Mouse (Mus musculus) right cerebral cortex, postnatal 36 days (tissue): ENCODE measurements around the gene Myh9.

Experiments
- DNase-seq, 2 experiments: peaks; one replicate each; pipeline ENCODE4 v3.0.0; 2022; ENCODE audit warnings: low spot score in 2 of 2, mixed read lengths in 1 of 2

Gene Myh9

GRCm38 (mm10) chr15:77788356-77788755 is 53.6 kb downstream of the Myh9 start:
- no peak for DNase-seq

DNA sequence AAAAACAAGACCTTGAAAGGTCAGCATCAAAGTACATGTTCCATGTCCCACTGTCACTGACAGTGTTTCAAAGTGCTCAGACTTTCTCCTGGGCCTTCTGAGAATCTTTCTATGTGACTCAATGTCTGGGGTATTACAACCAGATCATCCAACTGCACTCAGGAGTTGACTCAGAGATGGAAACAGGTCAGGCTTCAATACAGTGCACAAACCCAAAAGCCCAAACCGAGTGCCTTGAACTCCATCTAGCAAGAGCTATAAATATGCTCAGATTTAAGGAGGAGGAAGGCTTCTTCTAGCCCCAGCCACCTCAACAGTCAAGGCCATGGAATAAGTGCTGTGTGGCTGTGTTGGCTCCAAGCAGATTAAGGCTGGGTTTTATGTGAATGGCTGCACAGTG is 56.2 kb downstream of the Myh9 start:
- no peak for DNase-seq

DNA sequence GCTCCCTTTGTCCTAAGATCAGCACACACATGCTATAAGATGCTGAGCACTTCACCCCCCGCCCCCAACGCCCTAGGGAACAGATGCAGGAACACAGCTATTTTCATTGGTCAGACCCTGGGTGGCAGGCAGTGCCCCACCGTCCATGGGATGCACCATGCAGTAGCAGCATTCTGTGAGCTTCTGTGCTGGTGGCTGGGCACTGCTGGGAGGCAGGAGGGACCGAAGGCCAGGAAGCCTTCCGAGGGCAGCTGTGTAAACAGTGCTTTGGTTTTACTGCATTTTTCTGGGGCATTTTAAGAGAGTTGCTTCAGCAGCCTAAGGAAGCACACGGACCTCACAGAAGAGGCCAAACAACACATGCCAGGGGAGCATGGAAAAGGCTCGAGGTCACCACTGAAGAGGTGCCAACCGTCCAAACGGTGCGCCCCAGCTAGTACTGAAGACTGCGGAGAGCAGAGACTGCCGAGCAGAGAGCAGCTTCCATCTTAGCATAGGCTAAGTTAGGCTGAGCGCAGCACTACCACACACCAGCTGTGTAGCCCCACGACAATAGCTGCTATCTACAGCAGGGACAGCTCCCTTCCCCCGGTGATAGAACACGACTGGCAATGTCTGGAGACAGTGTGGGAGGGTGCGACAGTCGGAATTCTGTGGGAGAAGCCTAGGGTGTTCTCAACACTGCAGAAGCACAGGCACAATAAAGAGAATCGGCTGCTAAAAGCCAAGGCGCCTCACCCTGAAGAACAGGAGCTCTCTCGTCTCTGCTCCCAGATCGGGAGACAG is 57.7 kb downstream of the Myh9 start:
- peak; percentile 77 to 91 for DNase-seq

DNA sequence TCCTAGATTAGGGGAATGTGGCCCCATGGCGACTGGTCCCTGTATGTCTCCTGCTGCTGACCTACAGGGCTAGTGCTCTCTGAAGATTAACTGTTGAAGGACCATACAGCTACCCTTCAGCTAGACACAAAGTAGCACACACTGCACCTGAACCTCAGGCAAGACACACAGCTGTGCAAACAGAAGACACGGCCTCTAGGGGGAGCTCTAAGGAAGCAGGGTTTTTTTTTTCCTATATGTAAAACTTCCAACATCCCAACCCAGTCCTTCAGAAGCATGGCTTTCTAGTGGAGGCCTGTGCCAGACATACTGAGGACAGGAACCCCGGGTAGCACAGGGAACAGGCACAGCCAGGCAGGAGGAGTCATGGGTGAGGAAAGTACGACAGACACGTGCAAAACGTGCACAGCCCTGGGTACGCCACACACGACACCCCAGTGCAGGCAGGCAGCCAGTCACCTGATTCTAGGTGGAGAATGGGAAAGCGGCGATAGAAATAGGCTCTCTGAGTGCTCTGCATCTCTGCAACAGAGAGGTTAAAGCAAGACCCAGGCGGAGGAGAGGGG is 59.4 kb downstream of the Myh9 start:
- no peak for DNase-seq

GRCm38 (mm10) chr15:77775186-77775963 is 66.6 kb downstream of the Myh9 start:
- DNase-seq, result peak in 1 of 2 experiments; percentile 62

DNA sequence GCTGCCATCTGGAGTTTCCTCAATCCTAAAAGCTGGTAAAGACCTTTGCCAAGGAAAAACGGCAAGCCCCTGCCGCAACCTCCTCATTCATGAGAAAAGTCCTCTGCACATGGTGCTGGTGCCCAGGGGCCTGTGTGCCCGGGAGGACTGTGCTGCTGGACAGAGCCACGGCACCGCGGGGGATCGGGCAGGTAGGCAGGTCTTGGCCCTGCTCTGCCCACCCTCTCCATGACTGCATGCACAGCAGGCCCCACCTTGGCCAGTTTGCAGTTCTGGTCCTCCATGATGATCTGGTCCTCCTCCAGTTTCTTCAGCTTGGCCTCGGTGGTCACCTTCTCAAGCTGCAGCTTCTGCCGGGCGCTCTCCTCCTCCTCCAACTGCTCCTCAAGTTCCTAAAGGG is 67.7 kb downstream of the Myh9 start:
- DNase-seq, result no peak

DNA sequence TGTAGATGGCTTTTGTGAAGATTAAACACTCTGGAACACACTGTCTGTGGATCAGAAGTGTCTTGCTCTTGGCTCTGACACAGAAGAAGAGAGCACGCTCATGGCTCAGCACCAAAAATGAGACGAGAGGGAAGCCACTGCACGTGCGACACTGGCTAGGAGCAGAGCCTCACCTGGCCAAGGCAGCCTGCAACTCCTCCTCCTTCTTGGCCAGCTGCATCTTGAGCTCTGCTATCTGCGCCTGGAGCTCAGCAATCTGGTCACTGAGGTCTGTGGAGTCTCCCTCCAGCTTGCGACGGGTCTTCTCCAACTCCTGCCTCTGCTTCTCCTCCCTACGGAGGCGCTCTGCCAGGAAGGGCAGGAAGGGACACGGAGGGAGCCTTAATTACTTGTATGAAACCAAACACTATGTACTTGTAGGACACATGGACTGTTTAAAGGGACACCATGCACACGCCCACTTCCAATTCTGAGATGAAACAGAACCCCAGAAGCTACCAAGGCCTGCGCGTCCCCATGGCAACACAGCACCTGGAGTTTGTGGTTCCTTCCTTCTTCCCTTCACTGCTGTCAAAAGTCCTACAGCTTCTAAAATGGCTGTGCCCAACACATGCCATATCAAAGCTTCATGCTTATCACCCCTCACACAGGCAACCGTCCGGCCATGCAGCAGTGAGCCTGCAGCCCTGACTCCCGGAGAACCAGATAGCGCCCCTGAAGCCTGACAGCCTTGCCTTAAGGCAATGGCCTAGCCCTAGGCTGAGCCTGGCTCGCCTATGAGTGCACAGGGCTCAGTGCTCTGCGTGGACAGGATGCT is 68.7 kb downstream of the Myh9 start:
- no peak for DNase-seq

DNA sequence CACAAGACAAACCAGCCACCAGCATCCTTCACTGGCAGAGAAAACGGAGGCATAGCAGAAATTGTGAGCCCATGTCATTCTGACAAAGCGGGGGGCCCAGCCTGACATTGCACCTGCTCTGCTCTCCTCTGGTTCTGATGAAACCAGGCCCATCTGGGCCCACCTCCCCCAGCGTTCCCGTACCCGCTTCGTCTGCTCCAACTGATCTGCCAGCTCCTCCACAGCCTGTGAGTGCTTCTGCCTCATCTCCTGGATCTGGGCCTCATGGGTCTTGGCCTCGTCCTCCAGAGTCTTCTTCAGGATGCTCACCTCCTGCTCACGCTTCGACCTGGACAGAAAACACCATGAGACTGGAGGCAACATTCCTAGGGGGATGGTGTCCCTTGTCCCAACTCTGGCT is 71.0 kb downstream of the Myh9 start:
- no peak for DNase-seq

GRCm38 (mm10) chr15:77770341-77770740 is 71.6 kb downstream of the Myh9 start:
- no peak for DNase-seq

- DNase-seq, result no peak
Observed at GRCm38 (mm10) chr15:77766981-77767380, 75.0 kb downstream of the Myh9 start.

DNA sequence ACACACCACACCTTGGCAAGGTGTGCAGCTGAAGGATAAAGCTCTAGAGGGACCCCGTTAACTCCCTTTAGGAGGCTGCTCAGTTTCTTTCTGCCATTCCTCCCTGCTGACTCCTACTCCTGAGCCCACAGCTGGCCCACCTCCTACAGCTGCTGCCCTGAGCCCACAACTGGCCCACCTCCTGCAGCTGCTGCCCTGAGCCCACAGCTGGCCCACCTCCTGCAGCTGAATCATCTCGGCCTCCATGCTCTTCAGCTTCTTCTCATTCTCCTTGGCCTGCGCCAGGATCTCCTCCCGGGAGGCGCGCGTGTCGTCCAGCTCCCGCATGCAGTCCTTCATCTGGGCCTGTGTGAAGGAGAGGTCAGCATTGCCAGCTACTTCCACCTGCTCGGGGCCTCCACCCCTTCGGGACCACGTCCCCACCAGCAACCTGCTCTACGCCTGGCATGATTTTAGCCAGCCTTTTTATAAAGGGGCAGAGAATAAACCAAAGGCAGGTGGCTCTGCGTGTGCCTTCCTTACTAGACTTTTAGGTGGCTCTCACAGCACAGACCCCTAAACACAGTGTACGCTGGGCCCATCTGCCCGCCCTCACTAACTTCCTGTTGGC is 76.4 kb downstream of the Myh9 start:
- DNase-seq, result no peak

DNA sequence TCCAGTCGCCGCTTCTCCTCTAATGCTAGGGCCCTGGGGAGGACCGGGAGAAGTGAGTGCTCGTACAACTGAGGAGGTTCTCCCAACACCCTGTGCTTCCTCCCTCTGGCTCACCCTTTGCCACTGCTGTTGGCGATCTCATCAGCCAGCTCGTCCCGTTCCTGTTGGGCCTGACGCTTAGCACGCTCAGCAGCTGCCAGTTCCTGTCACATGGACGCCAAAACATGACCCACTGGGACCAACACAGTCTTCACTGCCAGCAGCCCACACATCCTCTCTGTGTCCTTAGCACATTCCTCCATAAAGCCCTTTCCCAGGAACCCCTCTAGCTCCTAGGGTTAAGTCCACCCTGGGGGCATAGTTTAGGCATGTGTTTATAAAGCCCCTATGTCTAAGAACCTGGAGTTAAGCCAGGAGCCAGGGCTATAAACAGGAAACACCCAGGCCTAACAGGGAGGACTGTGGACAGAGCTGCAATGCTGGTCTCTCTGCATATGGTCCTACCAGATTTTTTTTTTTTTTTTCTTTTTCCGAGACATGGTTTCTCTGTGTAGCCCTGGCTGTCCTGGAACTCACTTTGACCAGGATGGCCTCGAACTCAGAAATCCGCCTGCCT is 77.5 kb downstream of the Myh9 start:
- DNase-seq, result no peak

- DNase-seq, result no peak
Observed at GRCm38 (mm10) chr15:77763702-77764101, 78.3 kb downstream of the Myh9 start.

GRCm38 (mm10) chr15:77763050-77763449 is 78.9 kb downstream of the Myh9 start:
- DNase-seq, result no peak

DNA sequence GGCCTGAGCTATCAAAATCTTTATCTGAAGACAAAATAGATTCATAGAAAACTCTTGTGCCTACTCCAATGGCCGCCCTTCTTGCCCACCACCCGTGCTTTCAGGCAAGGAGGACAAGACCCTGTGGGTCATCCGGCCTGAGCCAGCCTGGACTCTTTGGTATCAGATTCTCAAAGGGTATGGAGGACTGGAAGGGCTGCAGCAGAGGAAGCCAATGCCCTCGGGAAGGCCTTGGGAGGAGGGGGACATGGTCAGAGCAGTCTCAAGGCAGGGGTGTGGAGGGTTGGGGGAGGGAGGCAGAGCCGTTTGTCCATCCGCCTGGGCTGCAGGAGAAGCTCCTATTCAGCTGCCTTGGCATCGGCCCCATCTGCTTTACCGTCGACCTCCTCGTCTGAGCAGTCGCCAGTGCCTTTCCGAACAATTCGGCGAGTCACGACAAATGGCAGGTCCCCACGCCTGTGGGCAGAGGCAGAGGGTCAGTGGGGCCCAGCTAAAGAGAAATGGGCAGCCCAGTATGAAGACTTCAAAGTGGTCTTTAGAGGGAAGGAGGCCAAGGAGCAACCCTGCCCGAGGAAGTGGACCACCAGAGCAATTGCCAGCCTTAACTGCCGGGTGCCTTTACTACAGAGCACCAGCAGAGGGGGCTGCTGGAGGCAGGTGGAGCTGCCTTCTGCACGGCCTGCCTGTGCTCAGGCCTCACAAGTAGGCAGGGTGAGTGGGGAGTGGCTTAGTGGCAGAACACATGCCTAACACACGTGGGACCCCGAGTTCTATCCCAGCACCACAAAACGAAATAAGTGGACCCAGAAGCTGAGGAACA is 80.2 kb downstream of the Myh9 start:
- no peak for DNase-seq

DNA sequence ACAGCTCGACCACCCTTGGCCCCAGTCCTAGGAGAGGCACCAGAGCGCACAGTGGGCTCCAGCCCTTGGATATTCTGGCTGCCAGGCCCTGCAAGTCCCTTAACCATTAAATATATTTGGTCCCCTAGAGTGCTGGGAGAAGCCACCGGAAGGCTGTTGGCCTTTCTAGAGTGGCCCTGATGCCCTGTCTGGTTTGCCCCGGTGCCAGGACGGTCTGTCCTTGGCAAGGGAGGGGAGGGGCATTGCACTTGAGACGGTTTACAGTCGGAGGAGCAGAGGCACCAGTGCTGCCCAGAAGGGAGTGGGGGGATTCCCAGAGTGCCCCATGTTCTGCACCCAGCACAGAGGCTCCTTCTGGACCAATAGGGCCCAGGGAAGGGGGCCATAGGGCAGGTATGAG is 80.9 kb downstream of the Myh9 start:
- no peak for DNase-seq

GRCm38 (mm10) chr15:77760037-77760436 is 81.9 kb downstream of the Myh9 start:
- DNase-seq, result no peak

DNA sequence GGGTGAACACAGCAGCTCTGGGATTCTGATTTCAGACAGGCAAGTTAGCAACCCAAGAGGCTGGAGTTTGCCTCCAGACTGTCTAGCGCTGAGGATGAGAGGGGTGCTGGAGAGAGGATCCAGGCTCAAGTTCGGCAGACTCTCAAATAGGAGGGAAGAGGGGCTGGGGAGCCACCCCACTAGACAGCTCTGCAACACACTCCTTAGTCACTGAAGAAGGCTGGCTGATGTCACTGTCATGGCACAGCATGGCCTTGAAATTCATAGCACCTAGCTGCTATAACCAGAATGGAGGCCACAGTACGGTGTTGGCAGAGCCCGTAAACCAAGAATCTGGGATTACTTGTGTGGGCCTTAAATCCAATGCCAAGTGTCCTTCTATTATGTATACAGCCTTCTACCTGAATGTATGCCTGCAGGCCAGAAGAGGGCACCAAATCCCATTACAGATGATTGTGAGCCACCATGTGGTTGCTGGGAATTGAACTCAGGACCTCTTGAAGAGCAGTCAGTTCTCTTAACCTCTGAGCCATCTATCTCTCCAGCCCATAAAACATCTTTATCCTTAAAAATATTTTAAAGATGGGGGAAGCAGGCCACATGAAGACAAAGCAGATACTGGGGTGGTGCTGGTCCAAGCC is 84.3 kb downstream of the Myh9 start:
- DNase-seq, result no peak

GRCm38 (mm10) chr15:77756848-77757247 is 85.1 kb downstream of the Myh9 start, which contains the start of gene Apol8:
Gene Apol8, minus strand, starts transcription at chr15:77757003.
- DNase-seq, result no peak

DNA sequence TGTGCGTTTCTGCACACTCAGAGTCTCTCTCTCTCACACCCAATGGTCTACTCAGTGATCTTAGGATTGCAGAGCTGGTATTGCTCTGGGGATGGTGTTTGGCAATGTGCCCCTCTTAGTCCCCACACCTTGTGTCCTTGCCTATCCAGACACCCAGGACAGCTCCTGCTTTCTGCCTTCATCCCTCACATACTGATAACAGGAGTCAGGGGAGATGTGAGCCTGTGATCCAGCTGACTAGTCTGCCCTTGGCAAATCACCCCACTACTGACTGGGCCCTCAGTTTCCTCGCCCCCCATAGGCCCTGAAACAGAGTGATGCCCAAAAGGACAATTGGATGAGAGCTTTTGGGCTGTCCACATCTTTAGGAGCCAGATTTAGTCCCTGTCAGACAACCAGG is 85.9 kb downstream of the Myh9 start:
- no peak for DNase-seq
